Mouse (Mus musculus) pancreas, adult 10 weeks (tissue): ENCODE measurements around the gene Alms1. TPM values are rescaled to one million over a fixed set of nuclear protein-coding genes. Genes with fewer than 3 reads are reported as not detected.

ENCODE experiments used
- polyA plus RNA-seq: library from polyadenylated mRNA; stranded (reverse); fragments of 350-450 nt; fragmentation: Illumina TruSeq; extraction: RNeasy Lipid Tissue Mini Kit (QIAGEN cat#74804); gene quantifications from one replicate; pipeline ENCODE4 v1.2.3, GENCODE M21; 2015; ENCODE audit warnings: low read depth, low replicate concordance; ENCODE audit not compliant: insufficient read depth

Gene Alms1
- polyA plus RNA-seq = 0.61 TPM

DNA sequence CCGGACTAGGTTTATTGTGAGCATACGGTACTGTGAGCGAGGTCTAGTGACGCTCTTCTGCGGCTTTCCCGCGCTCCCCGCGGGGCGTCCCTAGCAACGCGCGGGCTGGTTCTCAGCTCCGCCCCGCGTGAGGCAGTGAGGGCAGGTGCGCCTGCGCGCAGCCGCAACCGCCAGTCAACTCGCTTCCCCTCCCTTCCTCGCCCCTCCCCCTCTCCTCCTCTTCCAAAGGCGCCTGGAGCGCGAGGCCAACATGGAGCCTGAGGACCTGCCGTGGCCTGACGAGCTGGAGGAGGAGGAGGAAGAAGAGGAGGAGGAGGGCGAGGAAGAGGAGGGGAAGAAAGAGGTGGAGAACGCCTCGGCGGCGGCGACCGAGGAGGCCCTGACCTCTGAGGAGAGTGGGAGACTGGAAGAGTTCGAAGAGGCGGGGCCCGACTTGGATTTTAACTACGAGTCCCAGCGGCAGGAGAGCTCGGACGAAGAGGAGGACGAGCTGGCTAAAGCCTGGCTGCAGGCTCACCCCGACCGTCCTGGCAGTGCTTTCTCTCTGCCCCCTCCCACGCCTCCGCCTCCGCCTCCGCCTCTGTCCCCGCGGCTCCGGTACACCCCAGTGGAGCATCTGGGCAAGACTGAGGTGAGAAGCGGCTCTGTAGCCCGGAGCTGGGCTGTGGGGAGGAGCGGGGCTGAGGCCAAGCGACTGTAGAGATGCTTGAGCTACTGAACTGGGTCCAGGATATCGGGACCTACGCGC, at the start of gene Alms1:
Alms1 (plus strand) TSS at position 136 of the 748 bp plus-strand sequence.

DNA sequence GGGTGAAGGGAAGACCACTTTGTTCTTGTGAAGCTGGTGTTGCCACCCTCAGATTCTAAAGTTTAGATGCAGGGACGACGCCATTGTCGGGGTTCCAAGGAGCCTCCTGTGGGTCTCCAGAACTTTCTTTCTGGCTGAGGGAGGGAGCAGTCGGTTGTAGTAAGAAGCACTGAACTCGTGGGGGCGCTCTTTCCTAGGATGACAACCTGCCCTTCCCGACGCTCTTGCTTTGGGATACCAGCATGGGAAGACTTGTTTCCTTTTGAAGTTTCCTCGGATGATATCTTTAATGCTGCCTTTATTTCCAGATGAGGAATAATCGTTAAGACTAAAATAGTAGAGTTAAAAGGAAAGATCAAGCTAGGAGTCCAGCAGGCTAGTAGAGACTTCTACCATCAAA, 125.8 kb downstream of the Alms1 start, which contains the start of gene Nat8f7:
Nat8f7 (minus strand) TSS at position 101 of the 400 bp plus-strand sequence.

Other genes with a start within 250 kb of the Alms1 start
- 6.9 TPM for gene Rab11fip5, start 212.9 kb upstream of the Alms1 start, polyA plus RNA-seq
- gene Noto, start 163.6 kb upstream of the Alms1 start, polyA plus RNA-seq = not detected
- 7.6 TPM for gene Smyd5, start 155.5 kb upstream of the Alms1 start, polyA plus RNA-seq
- 45.0 TPM for gene Cct7, start 136.0 kb upstream of the Alms1 start, polyA plus RNA-seq
- 5.8 TPM for gene Pradc1, start 135.6 kb upstream of the Alms1 start, polyA plus RNA-seq
- gene Fbxo41, start 84.5 kb upstream of the Alms1 start, polyA plus RNA-seq = not detected
- gene Egr4, start 73.9 kb upstream of the Alms1 start, polyA plus RNA-seq = not detected
- gene Nat8f7, start 125.7 kb downstream of the Alms1 start, polyA plus RNA-seq = not detected
- gene Nat8f3, start 178.2 kb downstream of the Alms1 start, polyA plus RNA-seq = 0.57 TPM
- gene Nat8f6, start 233.4 kb downstream of the Alms1 start, polyA plus RNA-seq = 1.5 TPM
- not detected for gene Nat8f5, start 233.4 kb downstream of the Alms1 start, polyA plus RNA-seq
- gene Nat8, start 244.6 kb downstream of the Alms1 start, polyA plus RNA-seq = 18.7 TPM